Mouse (Mus musculus): ENCODE measurements at regions not wholly inside any gene's neighbourhood (a gene's known extent, or its start where the extent isn't known, plus 50 kb on each side); places are given as distances from the start of the nearest gene placed in this dataset.

DNA sequence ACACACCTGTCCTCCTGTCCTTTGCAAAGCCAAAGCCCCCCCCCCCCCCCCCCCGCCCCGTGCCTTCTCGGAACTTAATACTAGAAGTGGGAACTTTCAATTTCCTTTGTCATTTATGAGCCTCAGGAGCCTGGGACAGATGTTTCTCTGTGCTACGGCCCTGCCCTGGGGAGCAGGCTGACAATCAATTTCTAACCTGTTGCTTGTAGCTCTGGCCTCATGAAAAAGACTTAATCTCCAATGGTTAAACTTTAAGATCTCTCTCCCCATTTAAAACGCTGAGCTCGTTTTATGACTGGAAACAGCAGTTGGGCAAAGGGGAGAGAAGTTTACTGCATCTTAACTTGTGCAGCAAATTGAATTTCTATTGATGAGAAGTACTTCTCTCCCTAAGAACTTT lies 173.6 kb upstream of the Tas2r119 start:
- Histone ChIP-seq H3K4me2 (ENCODE audit: low read depth, severe bottlenecking) (no peak overlapping the region), H3K9ac (ENCODE audit: low read length) (no peak overlapping the region), H3K4me1 (ENCODE audit: control insufficient read depth, insufficient read depth, low read length) (peaks cover 13% of the 10 kb centered on the region), H3K27me3 (ENCODE audit: control insufficient read depth, insufficient read depth, low read length) (no peaks in the 10 kb centered on the region), H3K9me3 (ENCODE audit: control insufficient read depth, low read length) (no peaks in the 10 kb centered on the region), H3K36me3 (ENCODE audit: control insufficient read depth, insufficient read depth, low read length) (no peaks in the 10 kb centered on the region), H3K4me3 (ENCODE audit: low read depth, low read length) (no peak overlapping the region), H3K27ac (replicated peaks; ENCODE audit: low read depth, low read length) (no peak overlapping the region)
- peak; percentile 52 for DNase-seq (ENCODE audit: low spot score)
- ATAC-seq (ENCODE audit: insufficient number of reproducible peaks, low FRiP score, low TSS enrichment, low read depth): peak; percentile 65; the same call in 1 of the 2 replicates
- 7% methylated on average over 6 of the region's 6 CpGs for WGBS

- DNase-seq (ENCODE audit: low spot score) (no peak), ATAC-seq (ENCODE audit: insufficient number of reproducible peaks, low FRiP score, low TSS enrichment, low read depth) (no peak)
- WGBS: 26% methylated on average over 5 of the region's 5 CpGs
Measured at GRCm38 (mm10) chr15:32005986-32006385, 171.1 kb upstream of the Tas2r119 start.

GRCm38 (mm10) chr15:32009818-32010217 lies 167.3 kb upstream of the Tas2r119 start:
- no peak overlapping the region for H3K4me2 ChIP-seq (ENCODE audit: low read depth, severe bottlenecking)
- 87% methylated on average over 3 of the region's 3 CpGs for WGBS
- no peak overlapping the region for H3K27ac ChIP-seq (replicated peaks; ENCODE audit: low read depth, low read length)
- H3K27me3 ChIP-seq (ENCODE audit: control insufficient read depth, insufficient read depth, low read length): no peaks in the 10 kb centered on the region
- H3K9ac ChIP-seq (ENCODE audit: low read length): no peak overlapping the region
- no peak for ATAC-seq (ENCODE audit: insufficient number of reproducible peaks, low FRiP score, low TSS enrichment, low read depth)
- no peak for DNase-seq (ENCODE audit: low spot score)
- no peaks in the 10 kb centered on the region for H3K4me1 ChIP-seq (ENCODE audit: control insufficient read depth, insufficient read depth, low read length)
- H3K4me3 ChIP-seq (ENCODE audit: low read depth, low read length): no peak overlapping the region
- H3K9me3 ChIP-seq (ENCODE audit: control insufficient read depth, low read length): no peaks in the 10 kb centered on the region
- no peaks in the 10 kb centered on the region for H3K36me3 ChIP-seq (ENCODE audit: control insufficient read depth, insufficient read depth, low read length)

More at GRCm38 (mm10) chr15:32005986-32006385, 171.1 kb upstream of the Tas2r119 start:
- Histone ChIP-seq H3K9ac (ENCODE audit: low read length) (no peak overlapping the region), H3K36me3 (ENCODE audit: control insufficient read depth, insufficient read depth, low read length) (no peaks in the 10 kb centered on the region), H3K4me1 (ENCODE audit: control insufficient read depth, insufficient read depth, low read length) (peaks cover 13% of the 10 kb centered on the region), H3K9me3 (ENCODE audit: control insufficient read depth, low read length) (no peaks in the 10 kb centered on the region), H3K27ac (replicated peaks; ENCODE audit: low read depth, low read length) (no peak overlapping the region), H3K4me2 (ENCODE audit: low read depth, severe bottlenecking) (no peak overlapping the region), H3K27me3 (ENCODE audit: control insufficient read depth, insufficient read depth, low read length) (no peaks in the 10 kb centered on the region), H3K4me3 (ENCODE audit: low read depth, low read length) (no peak overlapping the region)

DNA sequence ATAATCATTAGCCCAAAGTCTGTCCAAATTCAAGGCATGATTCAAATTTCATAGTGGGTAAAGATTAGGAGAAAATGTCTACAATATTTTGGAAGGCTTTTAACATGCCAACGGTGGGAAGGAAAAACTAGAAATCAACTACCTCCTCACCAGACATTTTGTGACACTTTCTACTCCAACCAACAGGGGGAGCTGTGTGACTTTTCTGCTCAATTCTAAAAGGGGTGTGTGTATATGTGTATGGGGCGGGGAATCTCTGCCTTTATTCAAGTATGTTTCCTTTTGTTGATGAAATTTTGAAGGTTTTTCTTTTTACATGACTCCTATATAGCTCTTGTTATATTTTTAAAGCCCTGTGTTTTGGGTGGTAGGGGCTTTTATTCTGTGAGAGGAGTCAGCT lies 165.0 kb upstream of the Tas2r119 start:
- H3K36me3 ChIP-seq (ENCODE audit: control insufficient read depth, insufficient read depth, low read length): no peaks in the 10 kb centered on the region
- DNase-seq (ENCODE audit: low spot score) (peak; percentile 64), ATAC-seq (ENCODE audit: insufficient number of reproducible peaks, low FRiP score, low TSS enrichment, low read depth) (no peak)
- H3K4me1 ChIP-seq (ENCODE audit: control insufficient read depth, insufficient read depth, low read length): no peaks in the 10 kb centered on the region
- 59% methylated on average over 2 of the region's 2 CpGs for WGBS
- H3K9ac ChIP-seq (ENCODE audit: low read length): no peak overlapping the region
- H3K27me3 ChIP-seq (ENCODE audit: control insufficient read depth, insufficient read depth, low read length): no peaks in the 10 kb centered on the region
- H3K4me2 ChIP-seq (ENCODE audit: low read depth, severe bottlenecking): no peak overlapping the region
- no peak overlapping the region for H3K27ac ChIP-seq (replicated peaks; ENCODE audit: low read depth, low read length)
- H3K9me3 ChIP-seq (ENCODE audit: control insufficient read depth, low read length): no peaks in the 10 kb centered on the region
- no peak overlapping the region for H3K4me3 ChIP-seq (ENCODE audit: low read depth, low read length)

DNA sequence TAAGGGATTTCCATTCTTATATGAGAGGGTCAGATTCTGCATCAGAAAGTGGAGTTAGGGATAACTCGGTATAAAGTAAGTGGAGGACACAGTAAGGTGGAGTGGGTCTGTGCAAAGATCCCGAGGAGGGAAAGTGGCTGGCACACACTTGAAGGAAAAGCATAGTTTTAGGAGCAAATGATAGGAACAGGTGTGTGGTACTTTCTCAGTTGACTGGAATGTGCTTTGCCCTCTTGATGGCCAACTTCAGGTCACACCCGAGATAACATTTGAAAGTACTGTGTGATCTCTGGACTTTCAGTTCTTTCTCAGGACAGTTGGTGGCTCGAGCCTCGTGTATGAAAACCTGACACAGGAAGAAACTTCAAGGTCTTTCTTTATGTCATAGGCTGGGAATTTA lies 164.3 kb upstream of the Tas2r119 start:
- no peak overlapping the region for H3K4me3 ChIP-seq (ENCODE audit: low read depth, low read length)
- ATAC-seq (ENCODE audit: insufficient number of reproducible peaks, low FRiP score, low TSS enrichment, low read depth): no peak
- WGBS: 49% methylated on average over 5 of the region's 5 CpGs
- no peaks in the 10 kb centered on the region for H3K4me1 ChIP-seq (ENCODE audit: control insufficient read depth, insufficient read depth, low read length)
- no peak overlapping the region for H3K27ac ChIP-seq (replicated peaks; ENCODE audit: low read depth, low read length)
- no peak overlapping the region for H3K9ac ChIP-seq (ENCODE audit: low read length)
- H3K27me3 ChIP-seq (ENCODE audit: control insufficient read depth, insufficient read depth, low read length): no peaks in the 10 kb centered on the region
- no peaks in the 10 kb centered on the region for H3K36me3 ChIP-seq (ENCODE audit: control insufficient read depth, insufficient read depth, low read length)
- H3K9me3 ChIP-seq (ENCODE audit: control insufficient read depth, low read length): no peaks in the 10 kb centered on the region
- DNase-seq (ENCODE audit: low spot score): no peak
- H3K4me2 ChIP-seq (ENCODE audit: low read depth, severe bottlenecking): no peak overlapping the region

- no peaks in the 10 kb centered on the region for H3K4me1 ChIP-seq (ENCODE audit: control insufficient read depth, insufficient read depth, low read length)
- no peak for DNase-seq (ENCODE audit: low spot score)
Measured at GRCm38 (mm10) chr15:32015169-32015568, 161.9 kb upstream of the Tas2r119 start.

DNA sequence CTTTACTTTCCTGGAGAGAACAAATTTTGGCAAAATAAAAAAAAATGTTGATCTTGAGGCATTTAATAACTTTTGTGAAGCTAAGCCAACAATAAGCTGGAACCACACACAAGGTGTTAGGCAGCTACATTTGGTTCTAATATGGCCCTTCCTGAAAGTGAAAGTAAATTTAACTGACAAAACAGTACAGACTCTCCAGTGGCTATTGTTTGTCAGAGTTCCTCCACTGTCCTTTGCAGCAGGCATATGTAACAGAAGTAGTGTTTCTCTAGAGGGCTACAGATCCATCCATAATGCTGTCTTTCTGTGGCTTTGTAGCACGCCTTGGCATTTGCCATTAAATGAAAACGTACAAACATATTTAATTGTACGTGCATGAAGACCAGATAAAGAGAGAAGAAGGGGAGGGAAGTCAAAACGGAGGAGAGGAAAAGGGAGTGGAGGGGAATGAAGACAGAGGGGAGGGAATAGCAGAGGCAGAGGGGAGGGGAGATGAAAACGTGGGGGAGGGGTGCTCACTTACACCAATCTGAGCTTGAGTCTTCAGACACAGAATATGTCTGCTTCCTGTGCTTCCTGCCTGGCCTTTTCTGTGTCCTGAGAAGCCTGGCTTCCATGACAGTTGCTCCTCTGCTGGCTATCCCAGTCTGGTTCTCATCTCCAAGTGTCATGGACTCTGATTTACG lies 156.6 kb upstream of the Tas2r119 start:
- no peaks in the 10 kb centered on the region for H3K9me3 ChIP-seq (ENCODE audit: control insufficient read depth, low read length)
- H3K36me3 ChIP-seq (ENCODE audit: control insufficient read depth, insufficient read depth, low read length): no peaks in the 10 kb centered on the region
- WGBS: 33% methylated on average over 6 of the region's 6 CpGs
- no peak overlapping the region for H3K4me2 ChIP-seq (ENCODE audit: low read depth, severe bottlenecking)
- H3K4me1 ChIP-seq (ENCODE audit: control insufficient read depth, insufficient read depth, low read length): peaks cover 14% of the 10 kb centered on the region; the same call in 1 of the 2 replicates
- H3K4me3 ChIP-seq (ENCODE audit: low read depth, low read length): no peak overlapping the region; the same call in 1 of the 2 replicates
- DNase-seq (ENCODE audit: low spot score): peak; percentile 25
- no peak for ATAC-seq (ENCODE audit: insufficient number of reproducible peaks, low FRiP score, low TSS enrichment, low read depth)
- H3K27me3 ChIP-seq (ENCODE audit: control insufficient read depth, insufficient read depth, low read length): no peaks in the 10 kb centered on the region
- no peak overlapping the region for H3K9ac ChIP-seq (ENCODE audit: low read length)
- no peak overlapping the region for H3K27ac ChIP-seq (replicated peaks; ENCODE audit: low read depth, low read length)

More at GRCm38 (mm10) chr15:32015169-32015568, 161.9 kb upstream of the Tas2r119 start:
- H3K27ac ChIP-seq (replicated peaks; ENCODE audit: low read depth, low read length): no peak overlapping the region
- WGBS: 87% methylated on average over 4 of the region's 4 CpGs
- no peak for ATAC-seq (ENCODE audit: insufficient number of reproducible peaks, low FRiP score, low TSS enrichment, low read depth)
- H3K4me2 ChIP-seq (ENCODE audit: low read depth, severe bottlenecking): no peak overlapping the region
- no peaks in the 10 kb centered on the region for H3K9me3 ChIP-seq (ENCODE audit: control insufficient read depth, low read length)
- H3K36me3 ChIP-seq (ENCODE audit: control insufficient read depth, insufficient read depth, low read length): no peaks in the 10 kb centered on the region
- no peaks in the 10 kb centered on the region for H3K27me3 ChIP-seq (ENCODE audit: control insufficient read depth, insufficient read depth, low read length)
- H3K4me3 ChIP-seq (ENCODE audit: low read depth, low read length): no peak overlapping the region
- no peak overlapping the region for H3K9ac ChIP-seq (ENCODE audit: low read length)

GRCm38 (mm10) chr15:32021009-32021602 lies 156.0 kb upstream of the Tas2r119 start:
- ATAC-seq (ENCODE audit: insufficient number of reproducible peaks, low FRiP score, low TSS enrichment, low read depth) (no peak), DNase-seq (ENCODE audit: low spot score) (no peak)
- H3K4me2 ChIP-seq (ENCODE audit: low read depth, severe bottlenecking): no peak overlapping the region

More at GRCm38 (mm10) chr15:32021009-32021602, 156.0 kb upstream of the Tas2r119 start:
- no peak overlapping the region for H3K27ac ChIP-seq (replicated peaks; ENCODE audit: low read depth, low read length)
- H3K4me3 ChIP-seq (ENCODE audit: low read depth, low read length): no peak overlapping the region
- H3K4me1 ChIP-seq (ENCODE audit: control insufficient read depth, insufficient read depth, low read length): peaks cover 14% of the 10 kb centered on the region; the same call in 1 of the 2 replicates
- H3K27me3 ChIP-seq (ENCODE audit: control insufficient read depth, insufficient read depth, low read length): no peaks in the 10 kb centered on the region
- H3K36me3 ChIP-seq (ENCODE audit: control insufficient read depth, insufficient read depth, low read length): no peaks in the 10 kb centered on the region
- WGBS: 42% methylated on average over 5 of the region's 5 CpGs
- no peak overlapping the region for H3K9ac ChIP-seq (ENCODE audit: low read length)
- H3K9me3 ChIP-seq (ENCODE audit: control insufficient read depth, low read length): no peaks in the 10 kb centered on the region
